8 mouse cellular contexts compared by ENCODE assay signal in genomic region chr19:24030511-24030870, GRCm38 (mm10). TPM values are rescaled to one million over a fixed set of nuclear protein-coding genes. Genes with fewer than 3 reads are reported as not detected.
DNase-seq lines count a peak whose midpoint lies in the region; ATAC-seq and TF ChIP-seq lines count a peak whose summit lies in the region.

No protein-coding gene starts in this region.

- peak; percentile 18 to 40 for DNase-seq in layer of hippocampus, adult 18-20 months (ENCODE audit: low spot score in 2 of 2)
- DNase-seq in layer of hippocampus, adult 9-10 months (ENCODE audit: low spot score): no peak
- peak; percentile 41 to 55 for DNase-seq in cerebellum, adult 2 months
- peak; percentile 18 for DNase-seq in gastrocnemius, postnatal 25 days
- DNase-seq in right cerebral cortex, postnatal 36 days (ENCODE audit: low spot score in 2 of 2): peak; percentile 14 to 18
- DNase-seq in spleen, postnatal 10 days (ENCODE audit: low spot score in 2 of 2): no peak

- no peaks in the 10 kb centered on the region for H3K9me3 ChIP-seq in kidney, embryonic 16.5 days (ENCODE audit: low read length)
- no peaks in the 10 kb centered on the region for H3K9me3 ChIP-seq in lung, embryonic 16.5 days (ENCODE audit: control insufficient read depth, low read length)

- 2% methylated on average over 44 of the region's 49 CpGs for WGBS in cerebellum, adult 2 months
- under 1% methylated on average over 36 of the region's 49 CpGs for WGBS in kidney, embryonic 16.5 days
- WGBS in lung, embryonic 16.5 days: 0% methylated on average over 23 of the region's 49 CpGs

- no peak overlapping the region for H3K27ac ChIP-seq in cerebellum, adult 2 months (ENCODE audit: insufficient read depth, low read length)
- H3K27ac ChIP-seq in kidney, embryonic 16.5 days (ENCODE audit: low read length): no peak overlapping the region
- H3K27ac ChIP-seq in lung, embryonic 16.5 days (ENCODE audit: low read length): 0 out of 2 replicates have a peak overlapping the region, but pooled peaks have one; percentile 50

- no peak for TF ChIP-seq POLR2A in cerebellum, adult 2 months (IDR thresholded peaks at IDR 0.05; ENCODE audit: borderline replicate concordance, insufficient read depth, low read length)

- H3K4me2 ChIP-seq in kidney, embryonic 16.5 days (replicated peaks; ENCODE audit: low read depth, low read length): peak overlapping the region; percentile 94
- H3K4me2 ChIP-seq in lung, embryonic 16.5 days (ENCODE audit: low read depth, low read length): peak overlapping the region; percentile 95

- no peaks in the 10 kb centered on the region for H3K36me3 ChIP-seq in kidney, embryonic 16.5 days (ENCODE audit: insufficient read depth, low read length)
- H3K36me3 ChIP-seq in lung, embryonic 16.5 days (ENCODE audit: control insufficient read depth, insufficient read depth, low read length): no peaks in the 10 kb centered on the region

- no peaks in the 10 kb centered on the region; the same call in 1 of the 2 replicates for H3K27me3 ChIP-seq in cerebellum, adult 2 months (ENCODE audit: control insufficient read depth, insufficient read depth, low read length)
- peaks cover 20% of the 10 kb centered on the region for H3K27me3 ChIP-seq in kidney, embryonic 16.5 days (ENCODE audit: insufficient read depth, low read length)
- H3K27me3 ChIP-seq in lung, embryonic 16.5 days (ENCODE audit: control insufficient read depth, insufficient read depth, low read depth, low read length): peaks cover 20% of the 10 kb centered on the region

- ATAC-seq in kidney, embryonic 16.5 days (ENCODE audit: low FRiP score, low TSS enrichment): peak; percentile 59
- peak; percentile 78 for ATAC-seq in lung, embryonic 16.5 days (ENCODE audit: low read depth)

- no peak for TF ChIP-seq CTCF in cerebellum, adult 2 months (IDR thresholded peaks at IDR 0.05; ENCODE audit: borderline replicate concordance, insufficient read depth, low read depth, low read length)

- H3K4me3 ChIP-seq in cerebellum, adult 2 months (replicated peaks; ENCODE audit: insufficient read depth, low read depth, low read length): peak overlapping the region; percentile 54
- peak overlapping the region; percentile 71 for H3K4me3 ChIP-seq in kidney, embryonic 16.5 days (ENCODE audit: low read length)
- peak overlapping the region; percentile 77 for H3K4me3 ChIP-seq in lung, embryonic 16.5 days (ENCODE audit: low read length)

- H3K4me1 ChIP-seq in cerebellum, adult 2 months (ENCODE audit: control insufficient read depth, insufficient read depth, low read length): no peaks in the 10 kb centered on the region
- H3K4me1 ChIP-seq in kidney, embryonic 16.5 days (ENCODE audit: insufficient read depth, low read length): peaks cover 22% of the 10 kb centered on the region
- H3K4me1 ChIP-seq in lung, embryonic 16.5 days (replicated peaks; ENCODE audit: control insufficient read depth, insufficient read depth, low read length): peaks cover 5% of the 10 kb centered on the region; the same call in 1 of the 2 replicates

- peak overlapping the region; percentile 71 for H3K9ac ChIP-seq in kidney, embryonic 16.5 days (replicated peaks; ENCODE audit: low read length)
- H3K9ac ChIP-seq in lung, embryonic 16.5 days (ENCODE audit: low read length): peak overlapping the region; percentile 77

RNA-seq across cellular contexts. Expression of gene Fam189a2, which starts 0.3 kb away (rescaled TPM):
- total RNA-seq in layer of hippocampus, adult 18-20 months (2021): 1 to 10 TPM; 8.1 to 9.0 TPM
- 18.8 and 19.2 TPM in 2 replicates for polyA plus RNA-seq in cerebellum, adult 2 months (2012; rRNA removed)
- 10 to 100 TPM; 22.5 to 31.0 TPM for total RNA-seq in gastrocnemius, postnatal 25 days (2021)
- polyA plus RNA-seq in kidney, embryonic 16.5 days (2015; fragmentation: Nextera tagmentation; extraction: Ambion mirVana): 1.4 and 1.7 TPM in 2 replicates
- polyA plus RNA-seq in lung, embryonic 16.5 days (2015; fragmentation: Nextera tagmentation; extraction: Ambion mirVana): 1.6 and 1.9 TPM in 2 replicates

Comparison
In these comparisons a context has a peak if more than half of its experiments do, and no peak if none do; other contexts are left out.
1. DNase-seq: peak in layer of hippocampus, adult 18-20 months (2 of 2), cerebellum, adult 2 months (2 of 2), gastrocnemius, postnatal 25 days (single experiment) and right cerebral cortex, postnatal 36 days (2 of 2); none in layer of hippocampus, adult 9-10 months (single experiment) and spleen, postnatal 10 days (0 of 2).
2. Peak in every context shown above with its lines, with median percentiles within 50 percentile points of each other: H3K4me3 ChIP-seq.